Mouse (Mus musculus): ENCODE measurements around the gene Heatr4. TPM values are rescaled to one million over a fixed set of nuclear protein-coding genes. Genes with fewer than 3 reads are reported as not detected.
A peak's percentile ranks its signal among the peaks of the same experiment; 100 is the strongest.
"Not testable (repeated sequence)": the region's sequence is repeated elsewhere in the genome, so short reads cannot be mapped to it uniquely, and the experiment has no call there.

Gene Heatr4
- total RNA-seq, 4 experiments from 2014 or later = 0.11 to 0.14 TPM; not detected in 2

DNA sequence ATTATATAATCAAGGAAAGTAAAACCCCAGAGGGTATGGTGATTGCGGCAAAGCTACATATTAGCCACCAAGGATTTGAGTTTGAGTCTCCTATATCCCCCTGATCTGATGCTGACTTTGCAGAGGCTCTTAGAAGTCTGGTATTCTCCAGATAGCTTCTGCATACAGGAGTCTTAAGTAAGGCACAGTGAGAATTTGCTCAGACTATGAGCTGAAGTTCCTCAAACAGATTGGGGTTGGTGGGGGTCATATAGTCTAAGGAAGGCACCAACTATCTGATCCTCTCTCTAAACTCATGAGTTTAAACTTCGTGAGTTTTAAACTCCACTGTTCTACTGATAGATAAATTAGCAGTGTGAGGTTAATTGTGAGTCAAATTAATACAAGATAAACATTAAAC is 45.3 kb downstream of the Heatr4 start:
- DNase-seq (ENCODE audit: low spot score in 2 of 2) = no peak

DNA sequence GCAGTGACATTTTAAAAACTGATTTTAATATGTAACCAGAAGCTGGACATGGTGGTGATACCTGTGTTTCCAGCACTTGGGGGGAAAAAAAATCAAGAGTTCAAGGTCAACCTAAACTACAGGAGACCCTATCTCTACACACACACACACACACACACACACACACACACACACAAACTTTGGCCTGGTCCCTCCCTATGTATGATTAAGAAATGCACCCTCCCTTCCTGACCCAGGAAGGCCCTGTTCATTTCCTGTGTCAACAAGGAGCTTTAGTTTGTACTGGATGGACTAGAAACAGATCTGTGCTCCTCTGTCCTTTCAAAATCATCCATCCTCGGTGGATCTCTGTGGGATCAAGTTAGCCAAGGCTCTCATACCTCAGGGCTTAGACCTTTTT is 46.1 kb downstream of the Heatr4 start:
- not testable (repeated sequence) for DNase-seq (ENCODE audit: low spot score in 2 of 2)

GRCm38 (mm10) chr12:83937600-83937999 is 47.1 kb downstream of the Heatr4 start:
- DNase-seq (ENCODE audit: low spot score in 2 of 2) = no peak

DNA sequence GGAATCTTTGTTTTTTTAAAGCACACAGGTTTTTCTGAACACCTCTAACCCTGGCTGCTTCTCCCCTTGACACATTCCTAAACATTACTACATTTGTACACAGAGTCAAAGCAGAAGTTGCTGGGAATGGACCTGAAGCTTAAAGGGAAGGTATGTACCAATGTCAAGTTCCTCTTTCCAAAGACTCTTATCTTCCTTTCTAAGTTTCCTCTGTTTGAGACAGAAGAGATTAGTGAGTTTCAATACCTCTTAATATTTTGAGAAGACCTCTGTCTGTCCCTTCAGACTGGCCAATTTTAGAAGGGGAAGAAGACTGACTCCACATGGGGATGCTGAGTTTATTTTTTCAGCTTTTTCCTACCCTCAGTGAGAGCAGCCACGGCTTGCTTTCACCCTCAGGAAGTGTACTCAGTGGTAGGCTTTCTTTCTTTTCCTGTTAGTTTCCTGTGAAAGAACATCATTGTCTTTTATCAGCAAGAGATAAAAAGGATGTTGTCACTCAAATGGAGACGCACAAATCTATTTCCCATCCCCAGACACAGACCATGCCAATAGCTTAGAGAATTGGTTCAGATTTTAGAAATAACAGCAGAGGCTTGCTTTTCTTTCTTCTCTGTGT is 55.4 kb downstream of the Heatr4 start:
- DNase-seq (ENCODE audit: low spot score in 2 of 2) = no peak

DNA sequence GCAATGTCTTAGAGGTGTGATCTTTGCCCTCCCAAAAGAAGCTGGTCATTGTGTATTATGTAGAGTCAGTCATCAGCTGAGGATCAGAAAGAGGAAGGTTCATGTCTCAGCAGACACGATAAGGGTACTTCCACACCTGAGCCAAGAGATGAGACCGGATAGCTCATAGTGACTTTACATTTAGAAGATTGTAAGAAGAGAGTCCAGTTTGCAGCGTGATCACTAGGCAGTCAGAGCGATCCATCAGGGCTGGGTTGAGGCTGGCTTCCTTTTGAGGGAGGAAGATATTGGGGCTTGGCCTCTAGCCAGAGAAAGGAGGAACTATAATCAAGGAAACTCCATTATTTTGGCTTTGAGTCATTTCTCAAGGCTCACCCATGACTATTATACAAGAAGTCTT is 56.9 kb downstream of the Heatr4 start:
- DNase-seq (ENCODE audit: low spot score in 2 of 2) = no peak

DNA sequence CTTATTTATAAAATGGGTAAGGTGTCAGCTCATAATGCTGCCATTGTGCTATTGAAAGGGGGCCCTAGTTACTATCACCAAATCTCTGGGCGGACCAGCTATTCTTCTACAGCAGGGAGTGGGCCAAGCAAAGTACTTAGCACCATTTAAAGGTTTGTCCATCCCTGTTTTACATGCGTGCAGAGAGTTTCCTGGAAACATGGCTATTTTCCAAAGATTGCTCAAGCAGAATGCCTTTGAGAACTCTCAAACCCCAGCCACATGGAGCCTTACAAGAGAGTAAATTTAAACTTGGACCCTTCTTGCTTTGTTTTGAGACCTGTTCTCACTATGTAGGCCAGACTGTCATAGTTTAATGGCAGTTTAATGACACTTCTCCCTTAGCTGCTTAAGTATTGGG is 58.6 kb downstream of the Heatr4 start:
- DNase-seq (ENCODE audit: low spot score in 2 of 2) = no peak

DNA sequence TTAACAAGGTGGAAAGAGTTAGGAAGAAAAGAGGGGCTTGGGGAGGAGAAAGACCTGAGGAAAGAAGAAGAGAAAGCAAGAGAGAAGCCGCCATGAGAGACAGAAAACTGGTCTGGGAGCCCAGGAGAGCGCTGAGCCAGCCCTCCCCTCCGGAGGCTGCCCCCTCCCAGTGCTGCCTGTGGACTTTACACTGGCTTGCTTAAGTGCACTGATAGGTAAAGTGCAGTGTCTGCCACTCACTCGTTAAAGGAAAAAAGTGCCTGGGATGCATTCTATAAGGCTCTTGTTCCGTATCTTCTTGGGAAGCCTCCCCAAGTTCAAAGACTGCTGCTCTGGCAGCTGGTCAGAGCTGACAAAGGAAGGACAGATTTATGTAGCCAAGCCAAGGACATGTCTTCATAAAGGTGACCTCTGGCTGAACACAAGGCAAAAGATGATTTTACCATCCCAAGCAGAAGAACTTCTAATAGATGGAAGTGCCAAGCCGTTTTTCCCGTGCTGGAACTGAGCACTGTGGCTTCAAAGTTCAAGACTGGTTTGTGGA is 59.4 kb downstream of the Heatr4 start:
- no peak for DNase-seq (ENCODE audit: low spot score in 2 of 2)

- DNase-seq (ENCODE audit: low spot score in 2 of 2) = no peak
Observed at GRCm38 (mm10) chr12:83924332-83924731, 60.3 kb downstream of the Heatr4 start.

GRCm38 (mm10) chr12:83923486-83923859 is 61.2 kb downstream of the Heatr4 start:
- DNase-seq (ENCODE audit: low spot score in 2 of 2) = no peak

GRCm38 (mm10) chr12:83922724-83923485 is 61.7 kb downstream of the Heatr4 start:
- DNase-seq (ENCODE audit: low spot score in 2 of 2) = no peak

GRCm38 (mm10) chr12:83921535-83922381 is 62.9 kb downstream of the Heatr4 start, which contains the start of gene Numb:
TSS of gene Numb (minus strand) at chr12:83921934.
- peak; percentile 99 for DNase-seq (ENCODE audit: low spot score in 2 of 2)

DNA sequence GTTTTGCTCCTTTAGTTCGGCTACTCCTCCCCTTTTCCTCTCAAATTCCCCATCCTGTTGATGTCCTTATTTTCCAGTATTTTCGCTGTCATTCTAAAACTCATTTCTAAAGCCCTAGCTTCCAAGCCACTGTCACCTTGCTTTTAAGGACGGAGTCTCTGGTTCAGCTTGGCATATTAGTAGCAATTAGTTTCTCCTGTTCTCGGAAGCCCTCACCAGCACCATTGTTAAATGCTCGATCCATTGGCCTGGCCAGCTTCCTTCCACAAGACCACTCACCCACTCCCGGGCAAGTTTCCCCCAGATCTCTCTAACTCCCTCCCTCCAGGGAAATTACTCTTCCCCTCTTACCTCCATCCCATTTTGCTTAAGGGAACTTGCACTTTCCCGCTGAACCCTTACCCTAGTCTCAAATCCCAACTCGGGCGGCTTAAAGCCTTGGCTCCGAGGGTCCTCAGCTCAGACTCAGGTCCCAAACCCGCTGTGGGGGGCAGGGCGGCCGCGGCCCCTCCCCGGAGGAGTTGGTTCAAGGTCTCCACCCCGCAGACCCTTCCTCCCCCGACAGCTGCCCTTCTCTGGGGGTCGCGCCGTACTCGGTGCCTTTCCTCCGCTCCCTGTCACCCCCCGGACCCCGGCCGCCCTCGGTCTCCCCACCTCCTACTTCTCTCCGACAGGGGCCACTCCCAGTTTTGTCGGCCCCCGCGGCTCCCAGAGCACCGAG is 63.8 kb downstream of the Heatr4 start:
- peak; percentile 8 to 21 for DNase-seq (ENCODE audit: low spot score in 2 of 2)

DNA sequence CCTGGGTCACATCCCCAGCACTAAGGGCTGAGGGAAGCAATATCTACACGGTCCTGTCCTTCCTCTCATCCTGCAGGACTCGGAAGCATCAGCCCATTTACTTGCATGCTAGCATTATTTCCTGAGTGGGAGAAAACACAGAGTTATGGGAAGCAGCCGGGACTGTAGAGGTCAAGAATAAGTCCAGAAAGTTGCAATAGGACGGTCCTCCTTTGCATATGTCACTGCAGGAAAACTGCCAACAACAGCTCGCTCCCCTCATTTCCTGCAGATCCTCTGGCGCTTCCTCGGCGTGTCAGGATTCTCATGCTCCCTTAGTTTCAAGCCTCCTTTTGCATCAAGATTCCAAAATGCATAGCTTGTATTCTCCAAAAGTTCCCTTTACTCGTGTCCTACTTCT is 67.8 kb downstream of the Heatr4 start:
- no peak for DNase-seq (ENCODE audit: low spot score in 2 of 2)

GRCm38 (mm10) chr12:83914797-83915196 is 69.9 kb downstream of the Heatr4 start:
- no peak for DNase-seq (ENCODE audit: low spot score in 2 of 2)

DNA sequence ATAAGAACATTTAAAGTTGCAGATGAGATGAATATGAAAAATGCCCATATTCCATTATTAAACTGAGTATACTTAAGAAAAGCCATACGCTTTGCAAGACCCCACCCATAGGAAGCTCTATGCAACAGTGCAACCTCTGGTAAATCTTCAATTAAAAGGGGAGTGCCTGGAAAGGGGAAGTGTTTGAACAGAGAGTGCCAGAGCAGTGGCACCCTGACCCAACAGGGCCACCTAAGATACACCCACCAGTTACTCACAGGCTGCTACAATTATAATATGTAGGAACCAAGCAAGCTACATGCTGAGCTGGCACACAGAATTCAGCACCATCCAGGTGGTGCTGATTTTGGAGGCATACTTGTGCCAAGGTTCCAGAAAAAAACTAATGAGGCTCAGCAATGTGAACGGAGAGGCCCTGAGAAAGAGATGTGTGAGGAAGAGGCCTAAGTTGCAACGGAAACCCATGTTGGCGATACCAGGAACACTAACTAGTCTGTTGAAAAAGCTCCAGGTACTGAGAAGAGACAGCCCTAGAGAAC is 70.4 kb downstream of the Heatr4 start:
- no peak for DNase-seq (ENCODE audit: low spot score in 2 of 2)

DNA sequence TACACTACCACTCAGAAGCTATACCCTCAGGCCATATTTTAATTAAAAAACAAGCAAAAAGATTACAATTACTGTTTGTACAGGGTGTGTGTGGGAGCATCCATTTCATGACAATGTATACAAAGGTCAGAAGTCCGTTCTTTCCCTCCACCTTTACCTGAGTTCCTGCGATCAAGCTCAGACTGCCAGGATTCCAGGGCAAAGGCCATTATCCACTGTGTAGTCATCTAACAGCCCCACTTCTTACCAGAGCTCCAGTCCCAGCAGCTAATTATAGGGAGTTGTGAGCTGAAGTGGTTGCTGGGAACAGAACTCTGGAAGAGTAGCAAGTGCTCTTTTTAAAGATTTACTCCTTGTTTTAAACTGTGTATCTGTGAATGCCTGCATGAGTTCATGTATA is 74.2 kb downstream of the Heatr4 start:
- DNase-seq (ENCODE audit: low spot score in 2 of 2) = no peak

Other genes with a start within 250 kb of the Heatr4 start
- gene Papln, start 221.2 kb downstream of the Heatr4 start, total RNA-seq (2022) = 1 to 10 TPM; 3.7 to 4.7 (median 3.9) TPM
- 10 to 100 TPM; 37.5 to 52.2 (median 41.4) TPM for gene Numb, start 62.9 kb downstream of the Heatr4 start, total RNA-seq (2022)
- gene Riox1, start 34.2 kb downstream of the Heatr4 start, total RNA-seq (2022) = 10 to 100 TPM; 13.9 to 17.7 (median 15.1) TPM
- 10 to 100 TPM; 13.3 to 15.7 (median 14.6) TPM for gene Acot2, start 3.0 kb upstream of the Heatr4 start, total RNA-seq (2022)
- gene Acot1, start 24.6 kb upstream of the Heatr4 start, total RNA-seq (2022) = 10 to 100 TPM; 21.5 to 25.1 (median 24.2) TPM
- 1 to 10 TPM; 2.2 to 3.3 (median 2.7) TPM for gene Acot4, start 53.5 kb upstream of the Heatr4 start, total RNA-seq (2022)
- gene Gm49366, start 54.1 kb upstream of the Heatr4 start, total RNA-seq (2022) = not detected
- gene Acot3, start 67.3 kb upstream of the Heatr4 start, total RNA-seq (2022) = 1 to 10 TPM; 2.4 to 3.1 (median 2.8) TPM
- 1 to 10 TPM; 4.4 to 5.3 (median 5.2) TPM for gene Acot5, start 84.5 kb upstream of the Heatr4 start, total RNA-seq (2022)
- 1 to 10 TPM; 4.5 to 6.1 (median 5.1) TPM for gene Acot6, start 115.8 kb upstream of the Heatr4 start, total RNA-seq (2022)
- 10 to 100 TPM; 76.7 to 97.3 (median 85.4) TPM for gene Dnal1, start 129.5 kb upstream of the Heatr4 start, total RNA-seq (2022)
- 1 to 10 TPM; 3.1 to 3.9 (median 3.6) TPM for gene Pnma1, start 163.6 kb upstream of the Heatr4 start, total RNA-seq (2022)
- gene Elmsan1, start 234.0 kb upstream of the Heatr4 start, total RNA-seq (2022) = 10 to 100 TPM; 21.6 to 28.5 (median 26.0) TPM

Data from layer of hippocampus, adult 8-10 months (tissue).